Mouse (Mus musculus) spleen, postnatal 14 days (tissue): ENCODE measurements around the gene Mogat1.
"Not testable (repeated sequence)": the region's sequence is repeated elsewhere in the genome, so short reads cannot be mapped to it uniquely, and the experiment has no call there.

Experiments used
- DNase-seq, 2 experiments: peaks; one replicate each; pipeline ENCODE4 v3.0.0; 2021 to 2022; ENCODE audit warnings: low spot score in 2 of 2

Mogat1 gene

GRCm38 (mm10) chr1:78510862-78511261 is at the start of gene Mogat1:
Mogat1 (plus strand) TSS chr1:78510991.
- no peak for DNase-seq

- DNase-seq, result no peak
Measured at GRCm38 (mm10) chr1:78472441-78472840, 38.4 kb upstream of the Mogat1 start.

GRCm38 (mm10) chr1:78483430-78483829 is 27.4 kb upstream of the Mogat1 start:
- DNase-seq, result no peak

GRCm38 (mm10) chr1:78484361-78484760 is 26.4 kb upstream of the Mogat1 start:
- no peak for DNase-seq

- DNase-seq, result no peak
Measured at GRCm38 (mm10) chr1:78488427-78488751, 22.4 kb upstream of the Mogat1 start.

- DNase-seq, result peak; percentile 71 to 82
Measured at GRCm38 (mm10) chr1:78488752-78489492, 21.9 kb upstream of the Mogat1 start, which contains the start of gene Farsb. Farsb (minus strand) TSS chr1:78488897.

GRCm38 (mm10) chr1:78490143-78490542 is 20.6 kb upstream of the Mogat1 start:
- DNase-seq, result no peak

GRCm38 (mm10) chr1:78501036-78501435 is 9.8 kb upstream of the Mogat1 start:
- DNase-seq, result no peak

- DNase-seq, result not testable (repeated sequence)
Measured at GRCm38 (mm10) chr1:78501856-78502255, 8.9 kb upstream of the Mogat1 start.

- no peak for DNase-seq
Measured at GRCm38 (mm10) chr1:78502527-78502926, 8.3 kb upstream of the Mogat1 start.

GRCm38 (mm10) chr1:78507137-78507536 is 3.7 kb upstream of the Mogat1 start:
- DNase-seq, result no peak

GRCm38 (mm10) chr1:78511621-78512160 is 900 bp downstream of the Mogat1 start, which contains the start of gene BC035947:
BC035947 (minus strand) TSS chr1:78512158.
- DNase-seq, result no peak

GRCm38 (mm10) chr1:78512756-78513155 is 2.0 kb downstream of the Mogat1 start:
- DNase-seq, result no peak

GRCm38 (mm10) chr1:78518907-78519306 is 8.1 kb downstream of the Mogat1 start:
- DNase-seq, result no peak

- DNase-seq, result peak in 1 of 2 experiments; percentile 26
Measured at GRCm38 (mm10) chr1:78525189-78525886, 14.5 kb downstream of the Mogat1 start.

GRCm38 (mm10) chr1:78528356-78528755 is 17.6 kb downstream of the Mogat1 start:
- no peak for DNase-seq

GRCm38 (mm10) chr1:78529011-78529410 is 18.2 kb downstream of the Mogat1 start:
- no peak for DNase-seq

- no peak for DNase-seq
Measured at GRCm38 (mm10) chr1:78530500-78531215, 19.9 kb downstream of the Mogat1 start.

GRCm38 (mm10) chr1:78532184-78532800 is 21.5 kb downstream of the Mogat1 start:
- DNase-seq, result no peak

GRCm38 (mm10) chr1:78534428-78535150 is 23.8 kb downstream of the Mogat1 start:
- DNase-seq, result no peak
